Mouse (Mus musculus) heart, postnatal 0 days (tissue): ENCODE measurements at regions not wholly inside any gene's neighbourhood (a gene's known extent, or its start where the extent isn't known, plus 50 kb on each side); places are given as distances from the start of the nearest gene placed in this dataset.

Source experiments
- ATAC-seq: fragments of 200-750 bp; cut with Nextera tagmentation; 2 replicates; pipeline ENCODE4 v1.8.0; 2017; ENCODE audit warnings: low read depth, moderate number of reproducible peaks, moderate library complexity; ENCODE audit not compliant: insufficient read depth
- DNase-seq: peaks from one replicate; pipeline ENCODE4 v3.0.0-alpha.2; 2016; ENCODE audit warnings: low spot score
- H3K27ac ChIP-seq: fragments of 300-500 bp; sonication (generic); 2 replicates; pipeline ENCODE4 v1.5.1; 2014; ENCODE audit warnings: low read depth, mild to moderate bottlenecking
- H3K27me3 ChIP-seq: fragments of 300-500 bp; sonication (generic); 2 replicates; pipeline ENCODE4 v1.6.1; 2014; ENCODE audit warnings: low read length, mixed read lengths; ENCODE audit not compliant: control insufficient read depth, insufficient read depth
- H3K36me3 ChIP-seq: fragments of 300-500 bp; sonication (generic); replicated peaks from 2 replicates; pipeline ENCODE4 v1.6.1; 2014; ENCODE audit warnings: low read length, mixed read lengths; ENCODE audit not compliant: control insufficient read depth, insufficient read depth
- H3K4me1 ChIP-seq: fragments of 300-500 bp; sonication (generic); 2 replicates; pipeline ENCODE4 v1.6.1; 2014; ENCODE audit warnings: antibody characterized with exemption; ENCODE audit not compliant: control insufficient read depth, insufficient read depth
- H3K4me2 ChIP-seq: fragments of 300-500 bp; sonication (generic); 2 replicates; pipeline ENCODE4 v1.6.1; 2014; ENCODE audit warnings: low read depth, mild to moderate bottlenecking, low read length, moderate library complexity
- H3K4me3 ChIP-seq: fragments of 300-500 bp; sonication (generic); 2 replicates; pipeline ENCODE4 v1.5.1; 2014; ENCODE audit warnings: low read depth, low read length
- H3K9ac ChIP-seq: fragments of 300-500 bp; sonication (generic); replicated peaks from 2 replicates; pipeline ENCODE4 v1.6.1; 2014; ENCODE audit warnings: low read depth, low read length, mixed read lengths
- H3K9me3 ChIP-seq: fragments of 300-500 bp; sonication (generic); replicated peaks from 2 replicates; pipeline ENCODE4 v1.6.1; 2016; ENCODE audit warnings: low read length; ENCODE audit not compliant: control insufficient read depth
- CTCF ChIP-seq: IDR thresholded peaks from 2 replicates; pipeline ENCODE4 v1.5.1; 2016; ENCODE audit warnings: antibody characterized with exemption, control low read depth, low read depth
- EP300 ChIP-seq: IDR thresholded peaks from 2 replicates; pipeline ENCODE4 v1.6.1; 2016; ENCODE audit warnings: antibody characterized with exemption, low read depth
- WGBS: fragments of 180-500 bp; shearing (Covaris S2); extraction: QIAGEN DNeasy Blood & Tissue Kit; methylation state at CpG from one replicate; pipeline ENCODE4 v1.1.7; 2014; 5-methylcytosine and 5-hydroxymethylcytosine counted together

- no peaks in the 10 kb centered on the region for H3K4me1 ChIP-seq
- TF ChIP-seq EP300 (no peak), CTCF (no peak)
- no peak for ATAC-seq
- no peaks in the 10 kb centered on the region for H3K36me3 ChIP-seq
- no peak overlapping the region for H3K27ac ChIP-seq
- DNase-seq: no peak
- H3K4me2 ChIP-seq: no peak overlapping the region
- H3K4me3 ChIP-seq: no peak overlapping the region
- H3K9me3 ChIP-seq: no peaks in the 10 kb centered on the region
- no peak overlapping the region for H3K9ac ChIP-seq
- H3K27me3 ChIP-seq: no peaks in the 10 kb centered on the region
These were observed 5478.8 kb downstream of the 9330182O14Rik start for GRCm38 (mm10) chr15:45612954-45613353.

GRCm38 (mm10) chr15:45646256-45646655, 5512.1 kb downstream of the 9330182O14Rik start:
- Histone ChIP-seq H3K36me3 (no peaks in the 10 kb centered on the region), H3K9ac (no peak overlapping the region)

GRCm38 (mm10) chr15:45663601-45664000, 5529.4 kb downstream of the 9330182O14Rik start:
- H3K9ac ChIP-seq: no peak overlapping the region
- H3K4me1 ChIP-seq: no peaks in the 10 kb centered on the region
- DNase-seq (no peak), ATAC-seq (no peak)
- TF ChIP-seq EP300 (no peak), CTCF (no peak)
- no peak overlapping the region for H3K4me3 ChIP-seq
- no peaks in the 10 kb centered on the region for H3K27me3 ChIP-seq
- no peaks in the 10 kb centered on the region for H3K9me3 ChIP-seq
- H3K36me3 ChIP-seq: no peaks in the 10 kb centered on the region
- WGBS: 66% methylated on average over 3 of the region's 3 CpGs
- H3K4me2 ChIP-seq: no peak overlapping the region
- H3K27ac ChIP-seq: no peak overlapping the region

More at GRCm38 (mm10) chr15:45646256-45646655, 5512.1 kb downstream of the 9330182O14Rik start:
- H3K4me1 ChIP-seq: no peaks in the 10 kb centered on the region
- no peak overlapping the region for H3K4me3 ChIP-seq
- no peak for DNase-seq
- H3K27ac ChIP-seq: no peak overlapping the region
- H3K27me3 ChIP-seq: no peaks in the 10 kb centered on the region
- TF ChIP-seq CTCF: no peak
- no peak for TF ChIP-seq EP300
- H3K9me3 ChIP-seq: 0 out of 2 replicates have a peak, but pooled peaks cover 3% of the 10 kb centered on the region
- ATAC-seq: no peak
- H3K4me2 ChIP-seq: no peak overlapping the region

GRCm38 (mm10) chr15:45689446-45689845, 5555.3 kb downstream of the 9330182O14Rik start:
- Histone ChIP-seq H3K36me3 (no peaks in the 10 kb centered on the region), H3K9ac (no peak overlapping the region), H3K27me3 (no peaks in the 10 kb centered on the region), H3K4me2 (no peak overlapping the region), H3K9me3 (peaks cover 6% of the 10 kb centered on the region; the same call in 1 of the 2 replicates), H3K4me3 (no peak overlapping the region), H3K4me1 (no peaks in the 10 kb centered on the region), H3K27ac (no peak overlapping the region)
- DNase-seq (no peak), ATAC-seq (no peak)
- TF ChIP-seq CTCF (no peak), EP300 (no peak)
- 69% methylated on average over 1 of the region's 1 CpGs for WGBS

GRCm38 (mm10) chr15:45690026-45690425, 5555.9 kb downstream of the 9330182O14Rik start:
- H3K4me1 ChIP-seq: no peaks in the 10 kb centered on the region
- H3K9me3 ChIP-seq: peaks cover 6% of the 10 kb centered on the region; the same call in 1 of the 2 replicates
- TF ChIP-seq EP300: no peak
- no peak for TF ChIP-seq CTCF
- no peaks in the 10 kb centered on the region for H3K27me3 ChIP-seq
- H3K9ac ChIP-seq: no peak overlapping the region
- no peaks in the 10 kb centered on the region for H3K36me3 ChIP-seq
- no peak overlapping the region for H3K27ac ChIP-seq
- no peak for ATAC-seq
- DNase-seq: no peak
- H3K4me3 ChIP-seq: no peak overlapping the region
- H3K4me2 ChIP-seq: no peak overlapping the region

GRCm38 (mm10) chr15:45711109-45711508, 5576.9 kb downstream of the 9330182O14Rik start:
- ATAC-seq (no peak), DNase-seq (no peak)
- H3K4me3 ChIP-seq: no peak overlapping the region
- TF ChIP-seq EP300 (no peak), CTCF (no peak)
- WGBS: 59% methylated on average over 2 of the region's 2 CpGs
- H3K27ac ChIP-seq: no peak overlapping the region
- H3K4me2 ChIP-seq: no peak overlapping the region
- no peak overlapping the region for H3K9ac ChIP-seq
- no peaks in the 10 kb centered on the region for H3K27me3 ChIP-seq
- H3K36me3 ChIP-seq: no peaks in the 10 kb centered on the region
- no peaks in the 10 kb centered on the region for H3K4me1 ChIP-seq
- H3K9me3 ChIP-seq: no peaks in the 10 kb centered on the region
